In the genomic region with DNA sequence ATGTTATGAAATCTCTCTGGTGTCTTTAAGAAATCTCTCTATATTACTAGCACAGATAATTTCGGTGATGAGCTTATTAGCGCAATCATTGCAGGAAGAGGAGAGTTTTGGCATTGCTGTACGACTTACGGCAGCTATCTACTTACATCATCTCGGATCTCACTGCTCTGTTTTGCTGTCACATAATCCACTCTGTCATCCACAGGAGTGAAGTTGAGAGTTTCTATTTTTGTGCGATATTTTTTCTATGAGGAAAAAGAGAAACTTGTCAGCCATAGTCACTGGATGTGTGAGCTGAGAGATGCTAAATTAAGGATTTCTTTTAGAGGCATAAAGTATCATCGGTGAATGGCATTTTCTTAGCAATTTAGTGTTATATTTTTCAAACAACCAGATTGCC, we compare ENCODE assay signal across 14 mouse cellular contexts.
"Had no signal": no experiment of that assay in that cellular context is flagged by ENCODE, and none has a peak within 500 bp of the region (broad histone marks: within the 10 kb centered on the region; RNA-seq: fewer than 3 reads in every experiment).

No protein-coding gene starts in this region.

- H3K27me3 ChIP-seq: lung, embryonic 15.5 days; midbrain, embryonic 13.5 days; midbrain, embryonic 15.5 days; neural tube, embryonic 12.5 days had no signal

- H3K4me3 ChIP-seq: lung, embryonic 15.5 days; megakaryocyte, embryonic 14.5 days; midbrain, embryonic 13.5 days; midbrain, embryonic 15.5 days; neural tube, embryonic 12.5 days had no signal

- H3K4me2 ChIP-seq: lung, embryonic 15.5 days; midbrain, embryonic 11.5 days; midbrain, embryonic 13.5 days; midbrain, embryonic 15.5 days; neural tube, embryonic 12.5 days had no signal

- H3K9ac ChIP-seq: liver, postnatal 0 days; lung, embryonic 15.5 days; midbrain, embryonic 13.5 days; midbrain, embryonic 15.5 days; neural tube, embryonic 12.5 days had no signal

- ATAC-seq: liver, postnatal 0 days; midbrain, embryonic 13.5 days; midbrain, embryonic 15.5 days had no signal

- H3K27ac ChIP-seq: lung, embryonic 15.5 days; macrophage; midbrain, embryonic 13.5 days; midbrain, embryonic 15.5 days; neural tube, embryonic 12.5 days had no signal

- H3K9me3 ChIP-seq: lung, embryonic 15.5 days; megakaryocyte, embryonic 14.5 days; midbrain, embryonic 13.5 days; midbrain, embryonic 15.5 days; neural tube, embryonic 12.5 days had no signal

- H3K4me1 ChIP-seq: megakaryocyte, embryonic 14.5 days; midbrain, embryonic 13.5 days; midbrain, embryonic 15.5 days; neural tube, embryonic 12.5 days had no signal

- H3K36me3 ChIP-seq: lung, embryonic 15.5 days; midbrain, embryonic 13.5 days; midbrain, embryonic 15.5 days; neural tube, embryonic 12.5 days had no signal

- DNase-seq: liver, postnatal 0 days; lung, adult 2 months; lung, postnatal 14 days; right cerebral cortex, postnatal 14 days; thymus, adult 2 months; thymus, postnatal 25 days; thymus, postnatal 4 days had no signal
